Mouse (Mus musculus): ENCODE data around the gene Nosip. TPM values are rescaled to one million over a fixed set of nuclear protein-coding genes. Genes with fewer than 3 reads are reported as not detected.
A peak's percentile ranks its signal among the peaks of the same experiment; 100 is the strongest.

The Nosip gene
- polyA plus RNA-seq, 1 experiment from 2014 or later = 60.6 TPM

- ATAC-seq (ENCODE audit: insufficient number of reproducible peaks, insufficient read depth, low FRiP score, low TSS enrichment, low read depth) = no peak
- 2% methylated on average over 13 of the region's 13 CpGs for WGBS
- peak overlapping the region; percentile 97 for H3K4me2 ChIP-seq
- no peaks in the 10 kb centered on the region for H3K27me3 ChIP-seq
- H3K9ac ChIP-seq (replicated peaks) = peak overlapping the region; percentile 92
- peaks cover 43% of the 10 kb centered on the region for H3K36me3 ChIP-seq
- peak overlapping the region; percentile 99 for H3K27ac ChIP-seq
- peak overlapping the region; percentile 86 for H3K4me3 ChIP-seq (replicated peaks)
- H3K9me3 ChIP-seq = no peaks in the 10 kb centered on the region
- H3K4me1 ChIP-seq (replicated peaks) = peaks cover 23% of the 10 kb centered on the region
Observed at GRCm38 (mm10) chr7:45051601-45051974, 10.6 kb upstream of the Nosip start.

- peak overlapping the region; percentile 92 for H3K9ac ChIP-seq (replicated peaks)
- H3K9me3 ChIP-seq = no peaks in the 10 kb centered on the region
- peak overlapping the region; percentile 97 for H3K4me2 ChIP-seq
- ATAC-seq (ENCODE audit: insufficient number of reproducible peaks, insufficient read depth, low FRiP score, low TSS enrichment, low read depth) = no peak
- no peaks in the 10 kb centered on the region for H3K27me3 ChIP-seq
- WGBS = 2% methylated on average over 38 of the region's 38 CpGs
- H3K36me3 ChIP-seq = peaks cover 36% of the 10 kb centered on the region
- H3K27ac ChIP-seq = peak overlapping the region; percentile 99
- H3K4me3 ChIP-seq (replicated peaks) = peak overlapping the region; percentile 86
- peaks cover 21% of the 10 kb centered on the region for H3K4me1 ChIP-seq (replicated peaks)
Observed at GRCm38 (mm10) chr7:45052181-45052861, 9.9 kb upstream of the Nosip start.

GRCm38 (mm10) chr7:45052862-45053116 is 9.4 kb upstream of the Nosip start, which contains the start of gene Prr12:
Gene Prr12, minus strand, starts transcription at chr7:45052881.
- no peaks in the 10 kb centered on the region for H3K27me3 ChIP-seq
- 3% methylated on average over 5 of the region's 18 CpGs for WGBS
- H3K9ac ChIP-seq (replicated peaks) = peak within 1 kb of the TSS; percentile 92
- no peak for ATAC-seq (ENCODE audit: insufficient number of reproducible peaks, insufficient read depth, low FRiP score, low TSS enrichment, low read depth)
- H3K36me3 ChIP-seq = peaks cover 31% of the 10 kb centered on the region
- H3K4me3 ChIP-seq (replicated peaks) = peak within 1 kb of the TSS; percentile 86
- H3K4me1 ChIP-seq (replicated peaks) = peaks cover 21% of the 10 kb centered on the region
- H3K27ac ChIP-seq = peak within 1 kb of the TSS; percentile 99
- no peaks in the 10 kb centered on the region for H3K9me3 ChIP-seq
- H3K4me2 ChIP-seq = peak within 1 kb of the TSS; percentile 97

GRCm38 (mm10) chr7:45053117-45053930 is 8.9 kb upstream of the Nosip start:
- peak overlapping the region; percentile 86 for H3K4me3 ChIP-seq (replicated peaks)
- H3K27ac ChIP-seq = peak overlapping the region; percentile 99
- peak overlapping the region; percentile 97 for H3K4me2 ChIP-seq
- peak; percentile 44 for ATAC-seq (ENCODE audit: insufficient number of reproducible peaks, insufficient read depth, low FRiP score, low TSS enrichment, low read depth)
- no peaks in the 10 kb centered on the region for H3K9me3 ChIP-seq
- H3K36me3 ChIP-seq = peaks cover 28% of the 10 kb centered on the region
- H3K9ac ChIP-seq (replicated peaks) = peak overlapping the region; percentile 92
- H3K27me3 ChIP-seq = no peaks in the 10 kb centered on the region
- WGBS = 0% methylated on average over 29 of the region's 59 CpGs
- peaks cover 21% of the 10 kb centered on the region for H3K4me1 ChIP-seq (replicated peaks)

GRCm38 (mm10) chr7:45053931-45054510 is 8.2 kb upstream of the Nosip start:
- no peaks in the 10 kb centered on the region for H3K9me3 ChIP-seq
- H3K27me3 ChIP-seq = no peaks in the 10 kb centered on the region
- H3K27ac ChIP-seq = peak overlapping the region; percentile 99
- H3K4me2 ChIP-seq = peak overlapping the region; percentile 97
- under 1% methylated on average over 33 of the region's 33 CpGs for WGBS
- H3K4me1 ChIP-seq (replicated peaks) = peaks cover 26% of the 10 kb centered on the region
- peak overlapping the region; percentile 92 for H3K9ac ChIP-seq (replicated peaks)
- peak overlapping the region; percentile 86 for H3K4me3 ChIP-seq (replicated peaks)
- ATAC-seq (ENCODE audit: insufficient number of reproducible peaks, insufficient read depth, low FRiP score, low TSS enrichment, low read depth) = peak; percentile 95
- H3K36me3 ChIP-seq = peaks cover 26% of the 10 kb centered on the region

GRCm38 (mm10) chr7:45056329-45056971 is 5.8 kb upstream of the Nosip start:
- 72% methylated on average over 14 of the region's 14 CpGs for whole genome bisulfite sequencing
- Histone ChIP-seq H3K27ac (no peak overlapping the region), H3K27me3 (no peaks in the 10 kb centered on the region), H3K9me3 (no peaks in the 10 kb centered on the region), H3K4me2 (no peak overlapping the region), H3K4me3 (replicated peaks) (no peak overlapping the region), H3K9ac (replicated peaks) (no peak overlapping the region), H3K36me3 (0 out of 2 replicates have a peak, but pooled peaks cover 7% of the 10 kb centered on the region), H3K4me1 (replicated peaks) (peaks cover 28% of the 10 kb centered on the region)
- no peak for ATAC-seq (ENCODE audit: insufficient number of reproducible peaks, insufficient read depth, low FRiP score, low TSS enrichment, low read depth)

GRCm38 (mm10) chr7:45056972-45057348 is 5.3 kb upstream of the Nosip start:
- Histone ChIP-seq H3K36me3 (0 out of 2 replicates have a peak, but pooled peaks cover 7% of the 10 kb centered on the region), H3K27me3 (no peaks in the 10 kb centered on the region), H3K4me3 (replicated peaks) (no peak overlapping the region), H3K27ac (no peak overlapping the region), H3K4me1 (replicated peaks) (peaks cover 26% of the 10 kb centered on the region), H3K9ac (replicated peaks) (no peak overlapping the region), H3K4me2 (no peak overlapping the region), H3K9me3 (no peaks in the 10 kb centered on the region)
- no peak for ATAC-seq (ENCODE audit: insufficient number of reproducible peaks, insufficient read depth, low FRiP score, low TSS enrichment, low read depth)

GRCm38 (mm10) chr7:45058607-45059571 is 3.3 kb upstream of the Nosip start:
- WGBS = 81% methylated on average over 10 of the region's 10 CpGs
- Histone ChIP-seq H3K27ac (peak overlapping the region; percentile 62), H3K4me3 (replicated peaks) (no peak overlapping the region)

GRCm38 (mm10) chr7:45060632-45061122 is 1.6 kb upstream of the Nosip start:
- H3K4me2 ChIP-seq = peak overlapping the region; percentile 69; the same call in 1 of the 2 replicates
- no peak for ATAC-seq (ENCODE audit: insufficient number of reproducible peaks, insufficient read depth, low FRiP score, low TSS enrichment, low read depth)
- H3K36me3 ChIP-seq = 0 out of 2 replicates have a peak, but pooled peaks cover 7% of the 10 kb centered on the region
- WGBS = 89% methylated on average over 6 of the region's 6 CpGs
- peaks cover 30% of the 10 kb centered on the region for H3K4me1 ChIP-seq (replicated peaks)
- H3K4me3 ChIP-seq (replicated peaks) = peak overlapping the region; percentile 62; the same call in 1 of the 2 replicates
- H3K9ac ChIP-seq (replicated peaks) = no peak overlapping the region
- no peak overlapping the region for H3K27ac ChIP-seq
- H3K27me3 ChIP-seq = no peaks in the 10 kb centered on the region
- no peaks in the 10 kb centered on the region for H3K9me3 ChIP-seq

More at GRCm38 (mm10) chr7:45058607-45059571, 3.3 kb upstream of the Nosip start:
- Histone ChIP-seq H3K27me3 (no peaks in the 10 kb centered on the region), H3K9ac (replicated peaks) (peak overlapping the region; percentile 28; the same call in 1 of the 2 replicates), H3K4me1 (replicated peaks) (peaks cover 33% of the 10 kb centered on the region), H3K9me3 (no peaks in the 10 kb centered on the region), H3K4me2 (peak overlapping the region; percentile 23; the same call in 1 of the 2 replicates), H3K36me3 (0 out of 2 replicates have a peak, but pooled peaks cover 7% of the 10 kb centered on the region)
- ATAC-seq (ENCODE audit: insufficient number of reproducible peaks, insufficient read depth, low FRiP score, low TSS enrichment, low read depth) = no peak

GRCm38 (mm10) chr7:45061532-45062075 is 625 bp upstream of the Nosip start:
- H3K4me3 ChIP-seq (replicated peaks) = peak overlapping the region; percentile 62
- WGBS = 16% methylated on average over 11 of the region's 11 CpGs
- no peak for ATAC-seq (ENCODE audit: insufficient number of reproducible peaks, insufficient read depth, low FRiP score, low TSS enrichment, low read depth)
- peak overlapping the region; percentile 69 for H3K4me2 ChIP-seq
- peak overlapping the region; percentile 89 for H3K27ac ChIP-seq
- 0 out of 2 replicates have a peak, but pooled peaks cover 7% of the 10 kb centered on the region for H3K36me3 ChIP-seq
- H3K9ac ChIP-seq (replicated peaks) = peak overlapping the region; percentile 64; the same call in 1 of the 2 replicates
- no peaks in the 10 kb centered on the region for H3K27me3 ChIP-seq
- no peaks in the 10 kb centered on the region for H3K9me3 ChIP-seq
- peaks cover 30% of the 10 kb centered on the region for H3K4me1 ChIP-seq (replicated peaks)
